Mouse (Mus musculus): Measurements from ENCODE around the gene Mrpl32. TPM values are rescaled to one million over a fixed set of nuclear protein-coding genes. Genes with fewer than 3 reads are reported as not detected.

Gene Mrpl32
- 5.0 and 5.5 TPM in 2 replicates for polyA plus RNA-seq (2012; rRNA removed)

GRCm38 (mm10) chr13:14612926-14613529 is at the start of gene Mrpl32, which contains the start of gene Psma2:
Gene Mrpl32, minus strand, starts transcription at chr13:14613165.
Gene Psma2, plus strand, starts transcription at chr13:14613240.

GRCm38 (mm10) chr13:14629726-14630641 is 17.0 kb upstream of the Mrpl32 start, which contains the start of gene AW209491:
Gene AW209491, plus strand, starts transcription at chr13:14630154.

Other genes with a start within 250 kb of the Mrpl32 start
- 0.12 and 0.30 TPM in 2 replicates for gene Hecw1, start 89.9 kb downstream of the Mrpl32 start, polyA plus RNA-seq (2012; rRNA removed)
- gene Psma2, start 75 bp upstream of the Mrpl32 start, polyA plus RNA-seq (2012; rRNA removed) = 16.7 and 19.5 TPM in 2 replicates
- gene AW209491, start 17.0 kb upstream of the Mrpl32 start, polyA plus RNA-seq (2012; rRNA removed) = 2.7 and 2.8 TPM in 2 replicates

Measured in colon, adult 2 months (tissue).